Mouse (Mus musculus): Measurements from ENCODE around the gene Gm266.
"Not testable (repeated sequence)": the region's sequence is repeated elsewhere in the genome, so short reads cannot be mapped to it uniquely, and the experiment has no call there.

Gm266 gene

GRCm38 (mm10) chr12:111485652-111486306 is at the start of gene Gm266:
TSS of gene Gm266 (minus strand) at chr12:111485823.
- peak; percentile 38 for DNase-seq (ENCODE audit: low spot score)

GRCm38 (mm10) chr12:111535281-111535680 is 49.7 kb upstream of the Gm266 start:
- no peak for DNase-seq (ENCODE audit: low spot score)

- DNase-seq (ENCODE audit: low spot score): no peak
Observed at GRCm38 (mm10) chr12:111533096-111533794, 47.6 kb upstream of the Gm266 start.

GRCm38 (mm10) chr12:111529192-111529591 is 43.6 kb upstream of the Gm266 start:
- no peak for DNase-seq (ENCODE audit: low spot score)

DNA sequence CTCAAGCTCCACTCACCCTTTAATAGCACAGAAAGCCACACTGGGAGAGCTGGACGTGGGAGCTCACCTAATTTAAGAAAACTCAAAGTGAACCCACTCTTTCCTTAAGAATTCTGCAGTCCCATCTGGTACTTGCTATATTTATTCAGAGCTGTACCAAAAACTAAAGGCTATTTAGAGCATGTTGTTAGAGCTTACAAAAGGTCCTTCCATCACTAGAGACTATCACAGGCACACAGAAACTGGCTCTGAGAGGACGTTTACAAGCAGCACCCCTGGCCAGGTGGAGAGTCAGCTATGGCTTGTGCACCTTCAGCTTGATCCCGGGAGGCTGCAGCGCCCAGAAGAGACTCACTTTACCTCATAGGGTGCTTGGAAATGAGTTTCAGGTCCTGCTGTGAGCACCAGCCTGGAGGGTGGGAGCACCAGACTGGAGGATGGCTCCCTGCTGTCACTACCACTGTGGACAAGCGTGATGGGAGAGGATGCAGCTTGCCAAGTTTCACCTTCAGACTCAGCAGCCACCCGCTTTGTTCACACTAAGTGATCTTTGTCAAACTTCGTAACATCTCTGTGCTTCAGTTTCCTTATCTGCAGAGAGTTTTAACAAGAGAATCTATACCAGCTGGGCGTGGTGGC is 42.1 kb upstream of the Gm266 start:
- no peak for DNase-seq (ENCODE audit: low spot score)

DNA sequence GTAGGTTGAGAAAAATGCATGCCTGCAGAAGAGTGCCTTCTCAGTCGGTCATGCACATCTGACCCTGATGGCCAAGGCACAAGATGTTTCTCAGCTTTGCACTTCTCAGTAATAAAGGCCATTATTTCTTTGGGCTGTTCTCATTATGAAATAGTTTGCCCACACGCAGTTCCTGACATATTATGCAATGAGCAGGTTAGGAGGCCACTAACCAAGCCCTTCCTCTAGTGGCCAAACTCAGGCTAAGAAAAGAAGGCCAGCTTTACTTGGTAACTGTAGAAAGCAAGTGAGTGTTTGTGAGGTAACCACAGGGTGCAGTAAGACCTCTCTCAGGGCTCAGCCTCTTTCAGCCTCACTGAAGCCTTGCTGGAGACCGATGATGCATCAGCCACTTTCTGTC is 39.3 kb upstream of the Gm266 start:
- DNase-seq (ENCODE audit: low spot score): no peak

GRCm38 (mm10) chr12:111524469-111524868 is 38.8 kb upstream of the Gm266 start:
- no peak for DNase-seq (ENCODE audit: low spot score)

DNA sequence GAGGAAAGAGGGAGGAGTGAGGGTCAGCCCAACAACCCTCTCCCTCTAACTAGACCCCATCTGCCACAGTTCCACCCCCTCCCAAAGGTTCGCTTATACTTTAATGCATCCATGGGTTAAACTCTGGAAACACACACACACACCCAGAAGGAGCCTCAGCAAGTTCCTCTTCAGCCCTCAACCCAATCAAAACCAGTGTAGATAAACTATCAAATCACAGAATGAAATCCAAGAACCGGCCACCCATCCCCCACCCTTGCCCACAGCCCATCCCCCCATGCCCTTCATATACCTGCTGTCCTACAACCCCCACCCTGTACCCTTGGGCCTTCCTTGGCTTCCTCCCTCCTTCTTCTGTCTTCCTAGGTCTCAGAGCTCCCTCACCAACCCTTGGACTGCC is 35.4 kb upstream of the Gm266 start:
- DNase-seq (ENCODE audit: low spot score): no peak

GRCm38 (mm10) chr12:111519821-111520220 is 34.2 kb upstream of the Gm266 start:
- no peak for DNase-seq (ENCODE audit: low spot score)

DNA sequence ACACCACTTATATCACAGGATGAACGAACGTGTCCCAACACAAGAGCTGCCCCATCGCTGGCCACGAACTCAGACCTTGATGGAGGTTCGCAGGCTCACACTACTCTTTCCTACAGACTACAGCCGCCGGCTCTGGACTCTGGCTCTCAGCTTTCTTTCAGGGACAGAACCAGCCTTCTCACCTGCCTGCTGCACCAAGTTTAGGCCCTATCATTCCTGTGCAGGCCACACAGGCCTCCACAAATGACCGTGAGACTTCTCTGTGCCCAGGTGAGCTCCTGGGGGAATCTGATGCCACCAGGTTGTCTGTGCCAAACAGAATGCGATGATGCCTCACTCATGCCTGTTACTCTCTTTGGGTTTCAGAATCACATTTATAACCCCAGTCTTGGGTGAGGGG is 32.8 kb upstream of the Gm266 start:
- no peak for DNase-seq (ENCODE audit: low spot score)

- no peak for DNase-seq (ENCODE audit: low spot score)
Observed at GRCm38 (mm10) chr12:111517901-111518300, 32.3 kb upstream of the Gm266 start.

GRCm38 (mm10) chr12:111516826-111517225 is 31.2 kb upstream of the Gm266 start:
- no peak for DNase-seq (ENCODE audit: low spot score)

- DNase-seq (ENCODE audit: low spot score): no peak
Observed at GRCm38 (mm10) chr12:111515920-111516319, 30.3 kb upstream of the Gm266 start.

- no peak for DNase-seq (ENCODE audit: low spot score)
Observed at GRCm38 (mm10) chr12:111514874-111515649, 29.4 kb upstream of the Gm266 start.

GRCm38 (mm10) chr12:111514231-111514792 is 28.7 kb upstream of the Gm266 start:
- DNase-seq (ENCODE audit: low spot score): no peak

- DNase-seq (ENCODE audit: low spot score): no peak
Observed at GRCm38 (mm10) chr12:111513673-111514072, 28.1 kb upstream of the Gm266 start.

DNA sequence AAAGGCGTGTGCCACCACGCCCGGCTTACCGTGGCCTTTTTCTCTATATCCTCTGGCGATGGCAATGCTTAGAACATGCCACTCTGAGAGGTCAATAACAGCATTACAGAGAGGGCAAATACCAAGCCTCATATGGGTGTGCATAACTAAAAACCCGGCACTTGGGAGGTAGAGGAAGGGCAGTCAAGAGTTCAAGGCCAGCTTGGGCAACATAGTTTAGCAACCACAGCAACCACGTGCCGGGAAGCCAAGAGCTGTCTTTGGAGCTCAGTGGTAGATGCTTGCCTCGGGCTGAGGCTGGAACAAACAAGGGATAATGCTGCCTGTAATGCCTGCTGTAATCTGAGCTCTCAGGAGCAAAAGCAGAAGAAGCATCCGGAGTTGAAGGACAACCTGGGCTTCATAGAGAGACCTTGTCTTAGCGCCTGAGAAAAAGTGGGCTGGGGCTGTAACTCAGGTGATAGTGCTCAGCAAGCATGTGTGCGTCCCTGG is 27.0 kb upstream of the Gm266 start:
- no peak for DNase-seq (ENCODE audit: low spot score)

DNA sequence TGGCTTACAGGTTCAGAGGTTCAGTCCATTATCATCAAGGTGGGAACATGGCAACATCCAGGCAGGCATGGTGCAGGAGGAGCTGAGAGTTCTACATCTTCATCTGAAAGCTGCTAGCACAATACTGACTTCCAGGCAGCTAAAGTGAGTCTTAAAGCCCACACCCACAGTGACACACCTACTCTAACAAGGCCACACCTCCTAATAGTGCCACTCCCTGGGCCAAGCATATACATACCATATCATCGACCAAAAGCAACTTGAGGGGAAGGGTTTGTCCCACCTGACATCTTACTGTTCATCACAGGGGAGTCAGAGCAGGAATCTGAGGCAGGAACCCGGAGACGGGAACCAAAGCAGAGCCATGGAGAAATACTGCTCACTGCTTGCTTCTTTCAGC is 22.8 kb upstream of the Gm266 start:
- not testable (repeated sequence) for DNase-seq (ENCODE audit: low spot score)

- DNase-seq (ENCODE audit: low spot score): no peak
Observed at GRCm38 (mm10) chr12:111507962-111508361, 22.3 kb upstream of the Gm266 start.

- no peak for DNase-seq (ENCODE audit: low spot score)
Observed at GRCm38 (mm10) chr12:111507001-111507400, 21.4 kb upstream of the Gm266 start.

- DNase-seq (ENCODE audit: low spot score): peak; percentile 98
Observed at GRCm38 (mm10) chr12:111504904-111505303, 19.3 kb upstream of the Gm266 start.

DNA sequence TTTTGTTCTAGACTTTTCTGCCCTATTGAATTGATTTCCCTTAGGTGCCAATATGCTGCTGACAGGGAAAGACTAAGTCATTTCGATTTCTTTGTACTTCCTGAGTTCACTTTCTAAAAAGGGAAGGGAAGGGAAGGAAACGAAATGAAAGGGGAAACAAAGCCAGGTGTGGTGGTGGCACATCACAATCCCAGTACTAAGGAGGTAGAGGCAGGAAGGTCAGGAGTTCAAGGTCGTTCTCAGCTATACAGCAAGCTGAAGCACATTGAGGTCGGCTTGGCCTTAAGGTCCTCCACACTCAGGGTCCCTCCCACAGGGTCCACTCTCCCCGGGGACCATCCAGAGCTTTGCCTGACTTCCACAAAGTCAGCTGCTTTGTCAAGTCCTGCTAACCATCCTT is 17.9 kb upstream of the Gm266 start:
- no peak for DNase-seq (ENCODE audit: low spot score)
